Mouse (Mus musculus): ENCODE data around the gene Prkn.

DNA sequence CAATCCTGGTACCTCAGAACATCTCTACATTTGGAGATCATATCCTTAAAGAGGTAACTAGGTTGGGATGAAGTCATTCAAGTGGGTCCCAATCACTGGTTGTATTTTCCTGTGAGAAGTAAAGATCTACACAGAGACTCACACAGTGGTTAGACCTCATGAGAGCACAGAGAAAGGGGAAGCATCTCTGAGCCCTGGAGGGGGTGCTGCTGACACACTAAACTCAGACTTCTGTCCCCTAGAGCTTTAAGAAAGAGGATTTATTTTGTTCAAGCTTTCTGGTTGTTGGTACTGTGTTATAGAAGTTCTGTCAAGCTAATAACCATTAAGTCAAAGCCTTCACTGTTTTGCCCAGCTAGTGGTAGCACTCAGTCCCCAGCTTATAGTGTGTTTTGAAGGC lies 1259.2 kb downstream of the Prkn start:
- TF ChIP-seq CTCF (IDR thresholded peaks at IDR 0.05) = no peak
- no peak for TF ChIP-seq EP300 (IDR thresholded peaks at IDR 0.05)

All from lung, postnatal 0 days (tissue).